Mouse (Mus musculus) ovary, postnatal 10 days (tissue): Measurements from ENCODE around the gene Fgf2.

ENCODE experiments used
- DNase-seq: peaks from one replicate; pipeline ENCODE4 v3.0.0; 2022; ENCODE audit warnings: low spot score

The Fgf2 gene

DNA sequence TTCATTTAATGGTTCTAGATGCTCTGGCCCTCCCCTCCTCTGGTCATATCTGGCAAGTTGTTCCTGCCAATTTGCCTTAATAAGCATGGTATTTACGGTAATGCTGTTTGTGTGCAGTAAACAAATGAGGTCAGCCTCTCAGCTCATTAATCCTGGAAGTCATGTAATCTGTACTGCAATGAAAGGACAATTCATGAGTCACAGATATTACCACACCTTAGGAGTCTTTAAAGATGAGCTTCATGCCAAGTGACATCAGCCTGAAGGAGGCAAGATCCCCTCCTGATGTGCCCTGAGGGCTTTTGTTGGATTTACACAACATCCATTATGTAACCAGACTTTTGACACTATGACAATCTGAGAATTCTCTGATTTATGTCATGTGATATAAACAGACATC, 6.6 kb downstream of the Fgf2 start:
- DNase-seq: no peak

- no peak for DNase-seq
Observed at GRCm38 (mm10) chr3:37360729-37361128, 12.6 kb downstream of the Fgf2 start.

DNA sequence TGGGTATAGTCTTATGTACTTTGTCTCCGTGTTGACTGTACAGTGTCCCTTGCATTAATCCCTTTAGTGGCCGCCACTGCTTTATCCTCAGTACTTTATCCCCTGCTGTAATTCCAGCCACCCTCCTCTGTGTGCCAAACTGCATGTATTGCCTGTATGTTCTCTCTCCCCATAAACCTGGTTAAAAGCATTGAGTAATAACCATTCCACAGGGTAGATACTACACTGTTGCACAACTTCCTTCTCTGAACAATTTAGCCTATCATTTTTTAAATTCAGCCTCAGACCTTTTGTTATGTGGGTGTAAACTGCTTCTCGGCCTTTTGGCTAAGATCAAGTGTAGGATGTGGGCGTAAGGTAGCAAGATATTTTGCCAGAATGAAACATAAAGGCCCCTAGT, 17.0 kb downstream of the Fgf2 start:
- no peak for DNase-seq

DNA sequence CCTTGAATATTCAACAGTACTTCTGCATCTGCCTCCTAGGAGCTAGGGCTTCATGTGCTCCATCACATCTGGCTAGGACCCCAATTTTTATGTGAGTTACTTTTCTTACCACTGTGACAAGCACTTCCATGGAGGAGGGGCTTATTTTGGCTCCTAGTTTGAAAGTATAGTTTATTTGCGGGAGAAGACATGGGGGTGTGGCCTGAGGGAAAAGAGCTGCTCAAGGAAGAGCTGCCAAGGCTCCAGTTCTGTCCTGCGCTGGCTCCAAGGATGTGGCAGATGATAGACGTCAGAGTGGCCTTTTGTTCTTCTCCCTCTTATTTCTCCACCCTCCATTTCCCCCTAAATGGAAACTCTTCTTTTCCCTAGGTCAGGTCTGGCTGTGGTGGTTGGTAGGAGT, 17.8 kb downstream of the Fgf2 start:
- DNase-seq: no peak

DNA sequence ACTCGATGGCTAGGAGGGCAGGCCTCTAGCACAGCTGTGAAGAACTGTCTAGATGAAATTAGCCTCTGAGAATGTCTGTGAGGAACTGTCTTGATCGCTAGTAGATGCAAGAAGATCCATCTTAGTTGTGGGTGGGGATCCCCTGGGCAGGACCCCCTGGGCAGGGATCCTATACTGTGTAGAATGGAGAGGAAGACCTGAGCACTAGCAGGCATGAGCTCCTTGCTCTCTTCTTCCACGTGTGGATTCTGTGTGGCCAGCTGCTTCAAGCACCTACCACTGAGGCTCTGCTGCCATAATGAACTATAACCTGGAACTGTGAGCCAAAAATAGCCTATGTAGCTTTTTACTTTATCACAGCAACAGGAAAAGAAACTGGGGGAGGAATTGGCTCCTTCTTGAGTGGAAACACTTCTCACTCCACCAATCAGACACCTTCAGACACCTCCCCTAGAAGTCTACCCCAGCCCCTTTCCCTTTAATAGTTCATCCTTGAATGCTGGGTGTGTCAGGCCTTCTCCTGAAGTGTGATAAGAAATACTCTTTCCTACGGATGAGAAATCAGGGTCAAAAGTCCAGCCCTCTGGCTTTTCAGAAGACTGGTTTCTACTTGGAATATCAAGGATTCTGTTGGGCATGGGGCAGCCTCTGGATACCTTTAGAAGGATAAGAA, 18.4 kb downstream of the Fgf2 start:
- DNase-seq: no peak

DNA sequence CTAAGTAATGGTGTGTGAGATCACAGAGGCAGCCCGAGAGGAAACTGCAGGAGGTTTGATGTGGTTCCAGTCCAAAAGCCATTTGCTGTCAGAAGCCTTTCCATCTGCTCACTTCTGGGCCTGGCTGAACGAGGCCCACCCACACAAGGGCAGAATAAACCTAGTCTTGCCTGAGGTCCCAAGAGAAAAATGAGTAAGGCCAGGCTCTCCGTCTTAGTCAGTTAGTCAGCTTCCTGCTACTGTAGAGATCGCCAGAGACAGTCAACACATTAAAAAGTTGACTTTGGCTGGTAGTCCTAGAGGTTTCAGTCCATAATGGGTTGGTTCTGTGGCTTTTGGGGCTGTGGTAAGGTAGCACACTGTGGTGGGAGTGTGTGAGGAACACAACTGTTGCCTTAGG, 22.3 kb downstream of the Fgf2 start:
- DNase-seq: no peak

GRCm38 (mm10) chr3:37373712-37374111, 25.6 kb downstream of the Fgf2 start:
- no peak for DNase-seq

- no peak for DNase-seq
Observed at GRCm38 (mm10) chr3:37377926-37378325, 29.8 kb downstream of the Fgf2 start.

GRCm38 (mm10) chr3:37378412-37378811, 30.3 kb downstream of the Fgf2 start:
- no peak for DNase-seq

DNA sequence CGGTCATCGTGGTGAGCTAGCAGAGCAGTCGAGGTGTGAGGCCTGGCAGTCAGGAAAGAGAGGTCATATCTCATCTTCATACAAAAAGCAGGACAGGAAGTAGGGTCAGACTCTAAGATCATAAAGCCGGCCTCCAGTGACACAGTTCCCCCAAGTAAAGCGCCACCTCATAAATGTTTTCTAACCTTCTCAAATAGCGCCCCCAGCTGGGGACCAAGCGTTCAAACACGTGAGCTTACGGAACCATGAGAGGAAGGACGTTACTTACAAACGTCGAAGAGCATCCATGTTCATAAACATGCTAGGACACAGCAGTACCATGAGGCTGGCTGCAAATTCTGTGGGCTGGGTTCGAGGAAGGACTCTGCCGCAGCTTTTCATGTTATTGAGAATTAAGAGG, 31.1 kb downstream of the Fgf2 start:
- DNase-seq: no peak

DNA sequence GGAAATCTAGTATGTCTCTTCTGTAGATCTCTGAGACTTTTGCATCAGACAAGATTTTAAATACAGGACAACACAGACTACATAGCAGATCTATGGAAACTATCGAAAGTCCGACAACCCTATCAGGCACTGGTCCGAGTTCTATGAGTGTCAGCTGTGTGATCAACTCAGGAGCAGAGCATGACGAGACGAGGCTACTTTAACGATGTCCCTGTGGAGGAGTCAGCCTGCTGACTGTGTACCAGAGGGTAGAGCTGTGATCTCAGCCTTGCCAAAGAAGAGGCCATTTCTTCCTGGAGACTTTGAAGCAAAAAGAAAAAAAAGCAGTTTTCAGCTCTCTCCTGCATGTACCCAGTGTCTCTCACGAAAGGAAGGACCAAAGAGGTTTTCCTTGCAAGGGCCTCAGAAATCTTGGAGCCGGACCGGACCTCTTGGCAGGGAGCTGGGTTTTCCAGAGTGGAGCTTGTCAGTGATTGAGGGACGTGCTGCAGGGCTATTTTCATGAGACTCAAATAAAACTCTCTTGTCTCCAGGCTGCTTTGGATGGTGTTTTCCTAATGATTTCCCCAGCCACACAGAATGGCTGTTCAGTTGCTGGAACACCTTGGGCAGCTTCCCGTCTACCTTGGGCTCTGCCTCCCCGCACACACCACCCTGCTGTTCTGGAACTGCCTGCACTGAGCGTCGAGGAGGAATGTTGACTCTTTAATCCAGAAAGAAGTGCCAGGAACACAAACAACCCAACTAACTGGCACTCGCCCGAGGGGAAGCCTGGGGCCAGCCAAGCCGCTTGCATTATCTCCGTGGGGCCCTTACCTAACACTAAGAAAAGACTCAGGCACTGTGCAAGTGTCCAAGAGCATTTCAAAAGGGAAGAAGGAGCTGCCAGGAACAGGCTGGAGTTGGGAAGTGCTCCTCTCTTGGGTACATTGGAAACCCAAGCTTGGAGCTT, 32.1 kb downstream of the Fgf2 start:
- DNase-seq: no peak

DNA sequence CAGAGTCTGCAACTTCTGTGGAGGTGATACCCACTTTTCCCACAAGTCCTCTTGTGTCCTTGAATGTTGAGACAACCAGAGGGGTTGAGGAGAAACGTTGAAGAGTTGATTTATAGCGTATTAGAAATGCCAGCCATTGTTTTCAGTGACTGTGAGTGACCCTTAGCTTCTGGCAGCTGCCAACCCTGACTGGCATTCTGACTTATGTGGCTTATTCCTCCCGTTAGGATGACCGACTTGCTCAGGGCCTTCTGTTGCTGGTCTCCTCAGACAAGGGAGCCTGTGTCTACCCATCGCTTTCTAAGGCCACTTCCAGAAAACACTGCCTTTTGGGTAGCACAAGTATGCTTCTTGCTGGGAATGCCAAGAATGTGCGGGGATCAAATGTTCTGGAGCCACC, 33.3 kb downstream of the Fgf2 start:
- DNase-seq: no peak

DNA sequence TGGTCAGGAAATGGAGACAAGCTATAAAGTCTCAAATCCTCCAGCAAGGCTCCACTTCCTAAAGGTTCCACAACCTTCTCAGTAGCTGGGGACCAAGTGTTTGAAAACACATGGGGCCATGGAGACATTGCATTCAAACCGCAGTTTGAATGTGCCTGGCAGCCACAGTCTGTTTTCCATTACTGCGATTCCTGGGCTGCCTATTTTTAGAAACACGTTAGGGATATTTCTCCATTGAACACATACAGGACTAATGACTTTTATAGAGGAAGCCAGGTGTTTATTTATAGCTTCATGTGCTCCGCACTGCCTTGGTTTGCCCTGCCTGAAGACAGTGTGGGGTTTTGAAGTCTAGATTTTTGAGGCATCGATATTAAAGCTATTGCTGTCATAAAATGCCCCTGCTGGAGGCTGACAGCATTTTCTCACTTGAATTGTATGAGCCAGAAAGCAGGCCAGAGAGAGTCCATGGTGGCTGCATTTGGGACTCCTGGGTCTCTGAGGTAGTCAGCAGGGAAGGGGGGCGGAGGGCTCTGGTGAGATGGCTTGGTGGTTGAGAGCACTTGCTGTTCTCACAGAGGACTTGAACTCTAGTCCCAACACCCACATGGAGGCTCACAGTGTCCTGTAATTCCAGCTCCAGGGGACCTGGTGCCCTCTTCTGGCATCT, 35.1 kb downstream of the Fgf2 start:
- DNase-seq: no peak

- DNase-seq: no peak
Observed at GRCm38 (mm10) chr3:37387310-37387709, 39.2 kb downstream of the Fgf2 start.

- no peak for DNase-seq
Observed at GRCm38 (mm10) chr3:37396930-37397608, 48.9 kb downstream of the Fgf2 start.

- no peak for DNase-seq
Observed at GRCm38 (mm10) chr3:37397646-37398045, 49.5 kb downstream of the Fgf2 start.

GRCm38 (mm10) chr3:37398661-37399395, 50.7 kb downstream of the Fgf2 start:
- no peak for DNase-seq

DNA sequence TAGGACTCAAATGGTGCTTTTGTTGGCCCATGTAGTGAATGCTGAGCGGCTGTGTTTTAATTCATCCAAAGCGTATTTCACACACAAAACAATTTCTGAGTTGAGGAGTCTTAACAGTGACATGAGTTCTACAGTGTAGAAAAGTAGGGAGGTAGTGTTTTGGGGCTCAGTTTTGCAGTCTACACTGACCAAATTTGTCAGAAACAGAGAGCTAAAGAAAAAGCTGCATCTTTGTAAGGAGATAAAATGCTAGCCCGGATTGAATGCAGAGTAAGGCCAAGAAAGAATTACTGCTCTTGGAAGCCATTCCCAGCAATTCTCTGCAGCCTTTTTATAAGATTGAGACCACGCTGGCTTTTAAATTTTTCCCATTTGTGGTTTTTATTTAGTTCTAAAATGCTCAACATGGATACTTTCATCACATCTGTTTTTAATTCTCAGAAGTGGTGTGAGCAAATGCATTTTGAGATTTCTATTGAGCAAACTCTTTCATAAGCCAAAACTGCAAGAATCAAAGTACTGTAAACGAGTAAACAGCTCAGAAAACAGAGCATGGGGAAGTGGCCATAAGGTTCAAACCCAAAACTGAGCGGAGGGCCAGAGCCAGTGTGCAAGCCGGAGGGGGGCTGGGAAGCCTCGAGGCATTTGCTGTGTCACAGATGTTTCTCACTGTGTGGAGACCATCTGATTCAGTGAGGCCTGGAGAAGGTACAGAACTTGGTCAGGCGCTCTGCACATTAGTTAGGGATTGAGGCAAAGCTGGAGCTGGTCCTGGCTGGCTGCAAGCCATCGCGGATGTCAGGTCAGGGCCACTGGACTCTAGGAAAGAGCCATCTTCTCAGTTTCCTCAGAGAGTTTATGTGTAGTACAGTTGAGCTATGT, 53.8 kb downstream of the Fgf2 start:
- DNase-seq: no peak

DNA sequence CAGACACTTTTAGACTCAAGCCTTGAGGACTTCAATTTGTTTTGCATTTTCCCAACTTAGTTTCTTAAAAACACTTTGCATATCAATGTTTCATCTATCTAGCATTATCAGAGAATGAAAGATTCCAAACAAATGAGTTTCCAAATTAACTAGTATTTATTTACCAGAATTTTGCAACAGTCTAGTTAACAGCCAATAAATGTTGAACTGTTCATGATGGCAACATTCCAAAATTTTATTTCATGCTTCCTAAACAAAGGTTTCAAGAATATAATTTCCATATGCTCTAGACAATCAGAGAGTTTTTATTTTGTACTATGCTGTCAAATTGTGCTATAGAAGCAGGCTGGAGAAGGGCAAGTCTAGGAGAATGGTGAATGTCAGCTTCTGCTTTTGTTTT, 59.5 kb downstream of the Fgf2 start:
- no peak for DNase-seq

GRCm38 (mm10) chr3:37413446-37413845, 65.3 kb downstream of the Fgf2 start:
- DNase-seq: no peak
